8 mouse cellular contexts compared by ENCODE assay signal in the genomic region with DNA sequence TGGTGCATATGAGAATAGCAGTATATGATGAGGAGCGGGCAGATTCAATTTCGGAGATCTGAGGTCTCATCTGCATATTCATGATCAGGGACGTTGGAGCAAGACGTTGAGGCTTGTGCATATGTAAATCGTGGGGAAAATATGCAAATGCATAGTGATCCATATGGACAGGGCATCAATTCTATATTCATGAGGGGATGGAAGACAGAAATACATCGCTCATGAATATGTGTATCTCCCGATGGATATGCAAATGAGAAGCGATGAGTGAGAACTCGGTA. TPM values are rescaled to one million over a fixed set of nuclear protein-coding genes. Genes with fewer than 3 reads are reported as not detected.
DNase-seq lines count a peak whose midpoint lies in the region; ATAC-seq and TF ChIP-seq lines count a peak whose summit lies in the region.

No protein-coding gene starts in this region.

- peak overlapping the region; percentile 78 for H3K4me3 ChIP-seq in lung, embryonic 15.5 days
- peak overlapping the region; percentile 67 for H3K4me3 ChIP-seq in erythroblast, embryonic 14.5 days (replicated peaks)
- H3K4me3 ChIP-seq in limb, embryonic 11.5 days (ENCODE audit: low read depth, low read length): peak overlapping the region; percentile 53
- H3K4me3 ChIP-seq in olfactory bulb, adult 2 months (ENCODE audit: insufficient read depth, low read depth, low read length): peak overlapping the region; percentile 80

- peaks cover 18% of the 10 kb centered on the region; the same call in 1 of the 2 replicates for H3K36me3 ChIP-seq in lung, embryonic 15.5 days
- peaks cover 6% of the 10 kb centered on the region for H3K36me3 ChIP-seq in erythroblast, embryonic 14.5 days (ENCODE audit: control insufficient read depth)
- peaks cover 5% of the 10 kb centered on the region; the same call in 1 of the 2 replicates for H3K36me3 ChIP-seq in limb, embryonic 11.5 days (ENCODE audit: control insufficient read depth, insufficient read depth, low read length)

- H3K4me1 ChIP-seq in lung, embryonic 15.5 days: no peaks in the 10 kb centered on the region
- H3K4me1 ChIP-seq in erythroblast, embryonic 14.5 days (ENCODE audit: control insufficient read depth): peaks cover 21% of the 10 kb centered on the region
- H3K4me1 ChIP-seq in limb, embryonic 11.5 days (ENCODE audit: control insufficient read depth, insufficient read depth, low read length): no peaks in the 10 kb centered on the region
- peaks cover 3% of the 10 kb centered on the region for H3K4me1 ChIP-seq in olfactory bulb, adult 2 months (ENCODE audit: control insufficient read depth, insufficient read depth, low read length)

- ATAC-seq in lung, embryonic 15.5 days (ENCODE audit: borderline replicate concordance, extremely low read depth, low FRiP score, low TSS enrichment): no peak
- no peak; the same call in 1 of the 2 replicates for ATAC-seq in limb, embryonic 11.5 days (ENCODE audit: insufficient number of reproducible peaks, low FRiP score, low TSS enrichment, low read depth)

- H3K27me3 ChIP-seq in lung, embryonic 15.5 days: no peaks in the 10 kb centered on the region
- H3K27me3 ChIP-seq in erythroblast, embryonic 14.5 days (ENCODE audit: control insufficient read depth): peaks cover 4% of the 10 kb centered on the region; the same call in 1 of the 2 replicates
- no peaks in the 10 kb centered on the region for H3K27me3 ChIP-seq in limb, embryonic 11.5 days (ENCODE audit: control insufficient read depth, insufficient read depth, low read length)

- peaks cover 24% of the 10 kb centered on the region for H3K9me3 ChIP-seq in lung, embryonic 15.5 days
- peaks cover 47% of the 10 kb centered on the region for H3K9me3 ChIP-seq in erythroblast, embryonic 14.5 days (ENCODE audit: control insufficient read depth, low read length)
- peaks cover 19% of the 10 kb centered on the region; the same call in 1 of the 2 replicates for H3K9me3 ChIP-seq in limb, embryonic 11.5 days (ENCODE audit: control insufficient read depth, low read length)

- peak overlapping the region; percentile 31; the same call in 1 of the 2 replicates for H3K9ac ChIP-seq in lung, embryonic 15.5 days
- H3K9ac ChIP-seq in limb, embryonic 11.5 days (ENCODE audit: low read length): no peak overlapping the region

- peak overlapping the region; percentile 72 for H3K4me2 ChIP-seq in lung, embryonic 15.5 days
- peak overlapping the region; percentile 39; the same call in 1 of the 2 replicates for H3K4me2 ChIP-seq in limb, embryonic 11.5 days (ENCODE audit: low read depth, severe bottlenecking)

- TF ChIP-seq POLR2A in olfactory bulb, adult 2 months (IDR thresholded peaks at IDR 0.05; ENCODE audit: insufficient read depth, low read depth, low read length): no peak

- no peak for TF ChIP-seq CTCF in olfactory bulb, adult 2 months (IDR thresholded peaks at IDR 0.05; ENCODE audit: insufficient read depth, low read depth, low read length)

- WGBS in lung, embryonic 15.5 days: 0% methylated on average over 9 of the region's 9 CpGs
- WGBS in limb, embryonic 11.5 days: under 1% methylated on average over 9 of the region's 9 CpGs
- WGBS in olfactory bulb, adult 2 months: under 1% methylated on average over 9 of the region's 9 CpGs

- peak overlapping the region; percentile 99 for H3K27ac ChIP-seq in lung, embryonic 15.5 days
- H3K27ac ChIP-seq in limb, embryonic 11.5 days (replicated peaks; ENCODE audit: low read depth, low read length): 0 out of 2 replicates have a peak overlapping the region, but pooled peaks have one; percentile 73
- peak overlapping the region; percentile 92 for H3K27ac ChIP-seq in olfactory bulb, adult 2 months (ENCODE audit: insufficient read depth, low read depth, low read length)

- DNase-seq in lung, postnatal 14 days: no peak
- no peak for DNase-seq in limb, embryonic 11.5 days (ENCODE audit: low spot score)
- no peak for DNase-seq in adrenal gland, postnatal 10 days
- no peak for DNase-seq in MN1 (ENCODE audit: low spot score)
- no peak for DNase-seq in Muller cell, postnatal 12 days (ENCODE audit: inconsistent ontology term)

RNA-seq across cellular contexts. Expression of gene Crlf2, which starts 0.7 kb away (rescaled TPM):
- polyA plus RNA-seq in lung, embryonic 15.5 days (2015; fragmentation: Nextera tagmentation; extraction: Ambion mirVana): 14.8 and 17.0 TPM in 2 replicates
- polyA plus RNA-seq in erythroblast, embryonic 14.5 days (2012): 0.37 and 0.92 TPM in 2 replicates
- 3.0 and 4.7 TPM in 2 replicates for polyA plus RNA-seq in limb, embryonic 11.5 days (2014; fragmentation: Nextera tagmentation; extraction: Ambion mirVana)
- not detected in 2 replicates for polyA plus RNA-seq in olfactory bulb, adult 2 months (2012; ENCODE audit: insufficient read depth, insufficient read length, low replicate concordance, missing spikeins)
- 10 to 100 TPM; 23.1 to 25.9 TPM for total RNA-seq in adrenal gland, postnatal 10 days (2021)
